ENCODE assay signal across 8 mouse cellular contexts in genomic region chr11:69070093-69070492, GRCm38 (mm10). TPM values are rescaled to one million over a fixed set of nuclear protein-coding genes. Genes with fewer than 3 reads are reported as not detected.
DNase-seq lines count a peak whose midpoint lies in the region; ATAC-seq lines count a peak whose summit lies in the region.

No protein-coding gene starts in this region.

- H3K4me2 ChIP-seq in kidney, embryonic 14.5 days (replicated peaks; ENCODE audit: low read depth, low read length): peak overlapping the region; percentile 72
- H3K4me2 ChIP-seq in embryonic facial prominence, embryonic 13.5 days: peak overlapping the region; percentile 81
- H3K4me2 ChIP-seq in kidney, embryonic 16.5 days (replicated peaks; ENCODE audit: low read depth, low read length): peak overlapping the region; percentile 68
- peak overlapping the region; percentile 80 for H3K4me2 ChIP-seq in midbrain, embryonic 16.5 days (ENCODE audit: low read length)

- H3K4me3 ChIP-seq in kidney, embryonic 14.5 days (ENCODE audit: low read length): peak overlapping the region; percentile 62
- H3K4me3 ChIP-seq in embryonic facial prominence, embryonic 13.5 days: peak overlapping the region; percentile 64
- peak overlapping the region; percentile 56 for H3K4me3 ChIP-seq in kidney, embryonic 16.5 days (ENCODE audit: low read length)
- H3K4me3 ChIP-seq in midbrain, embryonic 16.5 days (ENCODE audit: low read depth, low read length): peak overlapping the region; percentile 63

- peak overlapping the region; percentile 79 for H3K9ac ChIP-seq in kidney, embryonic 14.5 days (ENCODE audit: low read depth, low read length)
- H3K9ac ChIP-seq in embryonic facial prominence, embryonic 13.5 days: peak overlapping the region; percentile 85
- peak overlapping the region; percentile 81 for H3K9ac ChIP-seq in kidney, embryonic 16.5 days (replicated peaks; ENCODE audit: low read length)
- peak overlapping the region; percentile 80 for H3K9ac ChIP-seq in midbrain, embryonic 16.5 days (ENCODE audit: low read depth, low read length)

- H3K27ac ChIP-seq in kidney, embryonic 14.5 days (ENCODE audit: low read depth, low read length): peak overlapping the region; percentile 88
- peak overlapping the region; percentile 97 for H3K27ac ChIP-seq in embryonic facial prominence, embryonic 13.5 days
- H3K27ac ChIP-seq in kidney, embryonic 16.5 days (ENCODE audit: low read length): peak overlapping the region; percentile 91
- peak overlapping the region; percentile 92 for H3K27ac ChIP-seq in midbrain, embryonic 16.5 days (ENCODE audit: low read length)

- H3K36me3 ChIP-seq in kidney, embryonic 14.5 days (ENCODE audit: control insufficient read depth, insufficient read depth, low read length): no peaks in the 10 kb centered on the region
- no peaks in the 10 kb centered on the region for H3K36me3 ChIP-seq in embryonic facial prominence, embryonic 13.5 days
- no peaks in the 10 kb centered on the region for H3K36me3 ChIP-seq in kidney, embryonic 16.5 days (ENCODE audit: insufficient read depth, low read length)
- H3K36me3 ChIP-seq in midbrain, embryonic 16.5 days (ENCODE audit: control insufficient read depth, insufficient read depth, low read length): no peaks in the 10 kb centered on the region

- WGBS in kidney, embryonic 14.5 days: 0% methylated on average over 13 of the region's 13 CpGs
- WGBS in embryonic facial prominence, embryonic 13.5 days: under 1% methylated on average over 13 of the region's 13 CpGs
- WGBS in kidney, embryonic 16.5 days: 1% methylated on average over 13 of the region's 13 CpGs
- 0% methylated on average over 13 of the region's 13 CpGs for WGBS in midbrain, embryonic 16.5 days

- intact Hi-C loops in left cerebral cortex, postnatal 10 days (cut with DNase I): no loop called here
- intact Hi-C loops in left cerebral cortex, postnatal 4 days (cut with DNase I): no loop called here

- no peaks in the 10 kb centered on the region for H3K27me3 ChIP-seq in kidney, embryonic 14.5 days (ENCODE audit: control insufficient read depth, insufficient read depth, low read length)
- H3K27me3 ChIP-seq in embryonic facial prominence, embryonic 13.5 days: no peaks in the 10 kb centered on the region
- H3K27me3 ChIP-seq in kidney, embryonic 16.5 days (ENCODE audit: insufficient read depth, low read length): no peaks in the 10 kb centered on the region
- H3K27me3 ChIP-seq in midbrain, embryonic 16.5 days (ENCODE audit: control insufficient read depth, insufficient read depth, low read depth, low read length): no peaks in the 10 kb centered on the region

- peaks cover 24% of the 10 kb centered on the region for H3K4me1 ChIP-seq in kidney, embryonic 14.5 days (ENCODE audit: control insufficient read depth, insufficient read depth, low read length)
- H3K4me1 ChIP-seq in embryonic facial prominence, embryonic 13.5 days: peaks cover 45% of the 10 kb centered on the region
- peaks cover 32% of the 10 kb centered on the region for H3K4me1 ChIP-seq in kidney, embryonic 16.5 days (ENCODE audit: insufficient read depth, low read length)
- H3K4me1 ChIP-seq in midbrain, embryonic 16.5 days (ENCODE audit: control insufficient read depth, insufficient read depth, low read length): peaks cover 35% of the 10 kb centered on the region

- no peaks in the 10 kb centered on the region for H3K9me3 ChIP-seq in kidney, embryonic 14.5 days (ENCODE audit: control insufficient read depth, low read length)
- no peaks in the 10 kb centered on the region for H3K9me3 ChIP-seq in embryonic facial prominence, embryonic 13.5 days
- no peaks in the 10 kb centered on the region for H3K9me3 ChIP-seq in kidney, embryonic 16.5 days (ENCODE audit: low read length)
- H3K9me3 ChIP-seq in midbrain, embryonic 16.5 days (replicated peaks; ENCODE audit: control insufficient read depth, low read length, poor library complexity, severe bottlenecking): no peaks in the 10 kb centered on the region

- ATAC-seq in kidney, embryonic 14.5 days (ENCODE audit: low FRiP score, low TSS enrichment): no peak
- no peak for ATAC-seq in embryonic facial prominence, embryonic 13.5 days (ENCODE audit: insufficient number of reproducible peaks, insufficient read depth, low FRiP score, low TSS enrichment, low read depth)
- ATAC-seq in kidney, embryonic 16.5 days (ENCODE audit: low FRiP score, low TSS enrichment): no peak
- ATAC-seq in midbrain, embryonic 16.5 days: no peak

- DNase-seq in kidney, adult 9 months: no peak
- no peak for DNase-seq in left cerebral cortex, postnatal 10 days (ENCODE audit: extremely low spot score in 1 of 2, low spot score in 2 of 2)
- DNase-seq in layer of hippocampus, postnatal 10 days (ENCODE audit: low spot score in 2 of 2): no peak
- no peak for DNase-seq in left cerebral cortex, postnatal 4 days

RNA-seq across cellular contexts. Expression of gene Tmem107, which starts 0.5 kb away (rescaled TPM):
- polyA plus RNA-seq in kidney, embryonic 14.5 days (2014; fragmentation: Nextera tagmentation; extraction: Ambion mirVana): 62.2 and 73.8 TPM in 2 replicates
- 47.2 and 48.2 TPM in 2 replicates for polyA plus RNA-seq in embryonic facial prominence, embryonic 13.5 days (2015; fragmentation: Nextera tagmentation; extraction: Ambion mirVana)
- polyA plus RNA-seq in kidney, embryonic 16.5 days (2015; fragmentation: Nextera tagmentation; extraction: Ambion mirVana): 61.0 and 68.1 TPM in 2 replicates
- polyA plus RNA-seq in midbrain, embryonic 16.5 days (2015; fragmentation: Nextera tagmentation; extraction: Ambion mirVana): 41.2 and 44.0 TPM in 2 replicates
- total RNA-seq in left cerebral cortex, postnatal 10 days (2021): 10 to 100 TPM; 12.0 to 12.1 TPM
- total RNA-seq in layer of hippocampus, postnatal 10 days (2021): 10 to 100 TPM; 10.4 to 14.0 TPM
- total RNA-seq in left cerebral cortex, postnatal 4 days (2021): 10 to 100 TPM; 13.9 to 14.8 TPM

RNA-seq across cellular contexts. Expression of gene Borcs6, which starts 10.6 kb away (rescaled TPM):
- polyA plus RNA-seq in kidney, embryonic 14.5 days (2014; fragmentation: Nextera tagmentation; extraction: Ambion mirVana): 6.6 and 7.5 TPM in 2 replicates
- polyA plus RNA-seq in embryonic facial prominence, embryonic 13.5 days (2015; fragmentation: Nextera tagmentation; extraction: Ambion mirVana): 8.9 and 10.3 TPM in 2 replicates
- polyA plus RNA-seq in kidney, embryonic 16.5 days (2015; fragmentation: Nextera tagmentation; extraction: Ambion mirVana): 8.0 and 9.1 TPM in 2 replicates
- 15.7 and 20.4 TPM in 2 replicates for polyA plus RNA-seq in midbrain, embryonic 16.5 days (2015; fragmentation: Nextera tagmentation; extraction: Ambion mirVana)
- 10 to 100 TPM; 21.9 to 25.5 TPM for total RNA-seq in left cerebral cortex, postnatal 10 days (2021)
- 10 to 100 TPM; 24.2 to 24.9 TPM for total RNA-seq in layer of hippocampus, postnatal 10 days (2021)
- total RNA-seq in left cerebral cortex, postnatal 4 days (2021): 10 to 100 TPM; 23.8 to 25.2 TPM

RNA-seq across cellular contexts. Expression of gene Vamp2, which starts 18.2 kb away (rescaled TPM):
- polyA plus RNA-seq in kidney, embryonic 14.5 days (2014; fragmentation: Nextera tagmentation; extraction: Ambion mirVana): 57.5 and 86.5 TPM in 2 replicates
- 91.5 and 101 TPM in 2 replicates for polyA plus RNA-seq in embryonic facial prominence, embryonic 13.5 days (2015; fragmentation: Nextera tagmentation; extraction: Ambion mirVana)
- polyA plus RNA-seq in kidney, embryonic 16.5 days (2015; fragmentation: Nextera tagmentation; extraction: Ambion mirVana): 81.5 and 114 TPM in 2 replicates
- 335 and 438 TPM in 2 replicates for polyA plus RNA-seq in midbrain, embryonic 16.5 days (2015; fragmentation: Nextera tagmentation; extraction: Ambion mirVana)
- total RNA-seq in left cerebral cortex, postnatal 10 days (2021): 1,000 to 10,000 TPM; 1,124 to 1,163 TPM
- total RNA-seq in layer of hippocampus, postnatal 10 days (2021): 1,000 to 10,000 TPM in 1 of 2 experiments, 100 to 1,000 TPM in 1; 909 to 1,029 TPM
- 100 to 1,000 TPM; 579 to 594 TPM for total RNA-seq in left cerebral cortex, postnatal 4 days (2021)

RNA-seq across cellular contexts. Expression of gene Aurkb, which starts 24.6 kb away (rescaled TPM):
- 145 and 155 TPM in 2 replicates for polyA plus RNA-seq in kidney, embryonic 14.5 days (2014; fragmentation: Nextera tagmentation; extraction: Ambion mirVana)
- polyA plus RNA-seq in embryonic facial prominence, embryonic 13.5 days (2015; fragmentation: Nextera tagmentation; extraction: Ambion mirVana): 152 and 153 TPM in 2 replicates
- polyA plus RNA-seq in kidney, embryonic 16.5 days (2015; fragmentation: Nextera tagmentation; extraction: Ambion mirVana): 176 and 177 TPM in 2 replicates
- 12.6 and 15.4 TPM in 2 replicates for polyA plus RNA-seq in midbrain, embryonic 16.5 days (2015; fragmentation: Nextera tagmentation; extraction: Ambion mirVana)
- total RNA-seq in left cerebral cortex, postnatal 10 days (2021): 1 to 10 TPM; 3.0 to 3.1 TPM
- total RNA-seq in layer of hippocampus, postnatal 10 days (2021): 1 to 10 TPM; 5.3 to 6.0 TPM
- 1 to 10 TPM; 8.2 to 10.0 TPM for total RNA-seq in left cerebral cortex, postnatal 4 days (2021)

RNA-seq across cellular contexts. Expression of gene Per1, which starts 24.9 kb away (rescaled TPM):
- 6.1 and 8.9 TPM in 2 replicates for polyA plus RNA-seq in kidney, embryonic 14.5 days (2014; fragmentation: Nextera tagmentation; extraction: Ambion mirVana)
- polyA plus RNA-seq in embryonic facial prominence, embryonic 13.5 days (2015; fragmentation: Nextera tagmentation; extraction: Ambion mirVana): 11.1 and 11.5 TPM in 2 replicates
- 11.4 and 15.6 TPM in 2 replicates for polyA plus RNA-seq in kidney, embryonic 16.5 days (2015; fragmentation: Nextera tagmentation; extraction: Ambion mirVana)
- 12.4 TPM in 2 replicates for polyA plus RNA-seq in midbrain, embryonic 16.5 days (2015; fragmentation: Nextera tagmentation; extraction: Ambion mirVana)
- 10 to 100 TPM; 71.2 to 83.9 TPM for total RNA-seq in left cerebral cortex, postnatal 10 days (2021)
- total RNA-seq in layer of hippocampus, postnatal 10 days (2021): 10 to 100 TPM; 54.4 to 67.2 TPM
- 10 to 100 TPM; 52.8 to 58.0 TPM for total RNA-seq in left cerebral cortex, postnatal 4 days (2021)
